In the genomic region with DNA sequence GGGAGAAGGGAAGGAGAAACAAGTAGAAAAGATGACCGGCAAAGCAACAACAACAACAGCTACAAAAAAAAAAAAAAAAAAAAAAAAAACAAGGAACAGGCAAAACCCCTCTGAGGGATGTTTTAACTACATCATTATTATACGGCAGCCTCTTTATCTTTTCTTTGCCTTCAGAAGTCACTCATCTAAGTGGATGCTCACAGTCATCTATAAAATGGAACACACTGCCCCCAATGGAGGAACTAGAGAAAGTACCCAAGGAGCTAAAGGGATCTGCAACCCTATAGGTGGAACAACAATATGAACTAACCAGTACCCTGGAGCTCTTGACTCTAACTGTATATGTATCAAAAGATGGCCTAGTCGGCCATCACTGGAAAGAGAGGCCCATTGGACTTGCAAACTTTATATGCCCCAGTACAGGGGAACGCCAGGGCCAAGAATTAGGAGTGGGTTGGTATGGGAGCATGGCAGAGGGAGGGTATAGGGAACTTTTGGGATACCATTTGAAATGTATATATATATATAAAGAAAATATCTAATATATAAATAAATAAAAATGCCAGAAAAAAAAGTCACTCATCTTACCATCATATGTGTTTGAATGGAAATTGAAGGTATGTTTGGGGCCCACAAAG, we compare ENCODE assay signal across 19 mouse cellular contexts. TPM values are rescaled to one million over a fixed set of nuclear protein-coding genes. Genes with fewer than 3 reads are reported as not detected.
DNase-seq lines count a peak whose midpoint lies in the region; ATAC-seq and TF ChIP-seq lines count a peak whose summit lies in the region.
"Not testable (repeated sequence)": the region's sequence is repeated elsewhere in the genome, so short reads cannot be mapped to it uniquely, and the experiment has no call there.
"Had no signal": no experiment of that assay in that cellular context is flagged by ENCODE, and none has a peak within 500 bp of the region (broad histone marks: within the 10 kb centered on the region; RNA-seq: fewer than 3 reads in every experiment).

No protein-coding gene starts in this region.

- not testable (repeated sequence) for H3K9ac ChIP-seq in forebrain, embryonic 14.5 days (ENCODE audit: low read length); heart, embryonic 16.5 days (ENCODE audit: low read length); hindbrain, postnatal 0 days (replicated peaks; ENCODE audit: low read length); midbrain, embryonic 11.5 days (ENCODE audit: low read length); neural tube, embryonic 12.5 days

- H3K4me1 ChIP-seq in forebrain, embryonic 14.5 days (ENCODE audit: control insufficient read depth, insufficient read depth, low read length); heart, embryonic 16.5 days (ENCODE audit: control insufficient read depth, insufficient read depth, low read length); hindbrain, postnatal 0 days (ENCODE audit: insufficient read depth, low read length); midbrain, embryonic 11.5 days (ENCODE audit: control insufficient read depth, insufficient read depth, low read length); neural tube, embryonic 12.5 days: not testable (repeated sequence)

- peak; percentile 42; the same call in 1 of the 2 replicates for ATAC-seq in forebrain, embryonic 14.5 days
- ATAC-seq in heart, embryonic 16.5 days (replicated peaks; ENCODE audit: extremely low read depth, insufficient read depth, low FRiP score); hindbrain, postnatal 0 days: not testable (repeated sequence)
- peak; percentile 45 for ATAC-seq in midbrain, embryonic 11.5 days (ENCODE audit: low FRiP score)
- 0 out of 2 replicates have a peak, but pooled peaks have one; percentile 53 for ATAC-seq in neural tube, embryonic 12.5 days (ENCODE audit: low FRiP score, low read depth)

- H3K36me3 ChIP-seq in forebrain, embryonic 14.5 days (ENCODE audit: control insufficient read depth, insufficient read depth, low read length); heart, embryonic 16.5 days (ENCODE audit: control insufficient read depth, insufficient read depth); hindbrain, postnatal 0 days (ENCODE audit: insufficient read depth, low read length); midbrain, embryonic 11.5 days (ENCODE audit: control insufficient read depth, insufficient read depth, low read length); neural tube, embryonic 12.5 days: not testable (repeated sequence)

- 80% methylated on average over 4 of the region's 4 CpGs for WGBS in forebrain, embryonic 14.5 days
- WGBS in heart, embryonic 16.5 days: 68% methylated on average over 4 of the region's 4 CpGs
- WGBS in hindbrain, postnatal 0 days: 86% methylated on average over 3 of the region's 4 CpGs
- WGBS in midbrain, embryonic 11.5 days: 79% methylated on average over 4 of the region's 4 CpGs
- WGBS in neural tube, embryonic 12.5 days: 84% methylated on average over 4 of the region's 4 CpGs

- peak; percentile 11 for DNase-seq in ZHBTc4 (ENCODE audit: low read depth, low spot score)
- DNase-seq in forebrain, embryonic 14.5 days (ENCODE audit: low spot score); hindbrain, postnatal 0 days (ENCODE audit: low spot score); layer of hippocampus, adult 2 months (ENCODE audit: low spot score in 2 of 2); midbrain, embryonic 11.5 days (ENCODE audit: low spot score, missing footprints): not testable (repeated sequence)

- not testable (repeated sequence) for TF ChIP-seq CTCF in hindbrain, postnatal 0 days (IDR thresholded peaks at IDR 0.05; ENCODE audit: low read depth)
- peak; percentile 38 for TF ChIP-seq CTCF in layer of hippocampus, adult 2 months (conservative IDR thresholded peaks at IDR 0.05)

- H3K4me2 ChIP-seq in forebrain, embryonic 14.5 days (ENCODE audit: low read length): peak overlapping the region; percentile 58
- H3K4me2 ChIP-seq in heart, embryonic 16.5 days (ENCODE audit: low read depth, low read length): peak overlapping the region; percentile 61
- peak overlapping the region; percentile 64; the same call in 1 of the 2 replicates for H3K4me2 ChIP-seq in hindbrain, postnatal 0 days (ENCODE audit: low read depth, low read length)
- not testable (repeated sequence) for H3K4me2 ChIP-seq in midbrain, embryonic 11.5 days
- peak overlapping the region; percentile 61 for H3K4me2 ChIP-seq in neural tube, embryonic 12.5 days (replicated peaks)

- not testable (repeated sequence) for H3K27me3 ChIP-seq in forebrain, embryonic 14.5 days (replicated peaks; ENCODE audit: control insufficient read depth, insufficient read depth, low read length); heart, embryonic 16.5 days (ENCODE audit: control insufficient read depth, insufficient read depth, low read length); hindbrain, postnatal 0 days (ENCODE audit: insufficient read depth, low read length); midbrain, embryonic 11.5 days (ENCODE audit: control insufficient read depth, insufficient read depth, low read length); neural tube, embryonic 12.5 days (replicated peaks)

- not testable (repeated sequence) for H3K9me3 ChIP-seq in forebrain, embryonic 14.5 days (replicated peaks; ENCODE audit: control insufficient read depth, low read length); heart, embryonic 16.5 days (replicated peaks; ENCODE audit: control insufficient read depth, low read length); hindbrain, postnatal 0 days (ENCODE audit: low read length); midbrain, embryonic 11.5 days (ENCODE audit: control insufficient read depth, low read length); neural tube, embryonic 12.5 days

- H3K27ac ChIP-seq in forebrain, embryonic 14.5 days (ENCODE audit: low read depth, low read length); heart, embryonic 16.5 days (ENCODE audit: low read length); hindbrain, postnatal 0 days; layer of hippocampus, adult 2 months; midbrain, embryonic 11.5 days (ENCODE audit: low read depth, low read length); neural tube, embryonic 12.5 days: not testable (repeated sequence)

- peak overlapping the region; percentile 38; the same call in 1 of the 2 replicates for H3K4me3 ChIP-seq in forebrain, embryonic 14.5 days (ENCODE audit: low read depth, low read length)
- peak overlapping the region; percentile 55; the same call in 1 of the 2 replicates for H3K4me3 ChIP-seq in heart, embryonic 16.5 days (ENCODE audit: low read length)
- H3K4me3 ChIP-seq in hindbrain, postnatal 0 days (ENCODE audit: low read length): peak overlapping the region; percentile 38
- H3K4me3 ChIP-seq in layer of hippocampus, adult 2 months: peak overlapping the region; percentile 59; the same call in 1 of the 2 replicates
- H3K4me3 ChIP-seq in midbrain, embryonic 11.5 days (ENCODE audit: low read depth, low read length); neural tube, embryonic 12.5 days: not testable (repeated sequence)

RNA-seq across cellular contexts. Expression of a gene that starts 0.5 kb away (rescaled TPM):
- polyA plus RNA-seq in forebrain, embryonic 14.5 days (2014; fragmentation: Nextera tagmentation; extraction: Ambion mirVana): 8.9 and 9.5 TPM in 2 replicates
- polyA plus RNA-seq in heart, embryonic 16.5 days (2015; fragmentation: Nextera tagmentation; extraction: Ambion mirVana): 27.7 and 31.3 TPM in 2 replicates
- total RNA-seq in hindbrain, postnatal 0 days (2014; rRNA removed): 5.9 and 13.4 TPM in 2 replicates
- 10.7 and 11.8 TPM in 2 replicates for polyA plus RNA-seq in hindbrain, postnatal 0 days (2015; fragmentation: Nextera tagmentation; extraction: Ambion mirVana)
- total RNA-seq in layer of hippocampus, adult 2 months (2021): 1 to 10 TPM; 4.0 to 5.2 TPM
- 16.8 and 20.0 TPM in 2 replicates for polyA plus RNA-seq in midbrain, embryonic 11.5 days (2014; fragmentation: Nextera tagmentation; extraction: Ambion mirVana)
- polyA plus RNA-seq in neural tube, embryonic 12.5 days (2016; fragmentation: Nextera tagmentation; extraction: Ambion mirVana): 11.2 and 13.0 TPM in 2 replicates

RNA-seq across cellular contexts. Expression of a gene that starts 30.3 kb away (rescaled TPM):
- polyA plus RNA-seq in forebrain, embryonic 14.5 days (2014; fragmentation: Nextera tagmentation; extraction: Ambion mirVana): not detected in 2 replicates
- polyA plus RNA-seq in heart, embryonic 16.5 days (2015; fragmentation: Nextera tagmentation; extraction: Ambion mirVana): not detected in 2 replicates
- total RNA-seq in hindbrain, postnatal 0 days (2014; rRNA removed): not detected in 2 replicates
- not detected in 2 replicates for polyA plus RNA-seq in hindbrain, postnatal 0 days (2015; fragmentation: Nextera tagmentation; extraction: Ambion mirVana)
- total RNA-seq in layer of hippocampus, adult 2 months (2021): not detected
- not detected in 2 replicates for polyA plus RNA-seq in midbrain, embryonic 11.5 days (2014; fragmentation: Nextera tagmentation; extraction: Ambion mirVana)
- polyA plus RNA-seq in neural tube, embryonic 12.5 days (2016; fragmentation: Nextera tagmentation; extraction: Ambion mirVana): not detected in 2 replicates
- total RNA-seq: adrenal gland, adult 8-10 months; ES-E14; gastrocnemius, postnatal 10 days; heart, adult 2 months; heart, postnatal 4 days; layer of hippocampus, adult 8-10 months; left cerebral cortex, adult 2 months had no signal
- polyA plus RNA-seq: brain, embryonic 14.5 days; C2C12; embryonic facial prominence, embryonic 12.5 days; heart, adult 2 months; limb, embryonic 11.5 days; liver, postnatal 0 days had no signal
